Mouse (Mus musculus): ENCODE data around the gene Cga.

Gene Cga

GRCm38 (mm10) chr4:34893479-34893878, at the start of gene Cga:
Gene Cga (plus strand): TSS chr4:34893779.
- no peak for DNase-seq (ENCODE audit: low read depth)

DNA sequence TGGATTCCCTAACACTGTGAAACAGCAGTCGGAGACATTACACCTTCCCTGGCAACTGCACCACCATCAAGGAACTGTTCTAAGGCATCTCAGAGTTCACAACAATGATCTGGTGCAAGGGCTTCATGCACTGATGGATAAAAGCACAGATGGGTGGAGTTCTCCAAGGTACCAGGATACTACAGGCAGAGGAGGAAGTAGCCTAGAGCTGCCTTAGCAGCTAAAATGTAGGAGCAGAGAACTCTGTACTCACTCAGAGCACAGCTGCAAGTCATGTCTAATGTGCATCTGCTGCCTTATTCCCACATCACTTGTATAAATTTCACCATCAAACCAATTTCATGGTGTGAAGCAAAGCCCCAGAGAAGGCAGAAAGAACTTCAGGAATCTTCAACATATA, 49.7 kb upstream of the Cga start:
- DNase-seq (ENCODE audit: low read depth), result no peak

- no peak for DNase-seq (ENCODE audit: low read depth)
Measured at GRCm38 (mm10) chr4:34847679-34848309, 45.8 kb upstream of the Cga start.

DNA sequence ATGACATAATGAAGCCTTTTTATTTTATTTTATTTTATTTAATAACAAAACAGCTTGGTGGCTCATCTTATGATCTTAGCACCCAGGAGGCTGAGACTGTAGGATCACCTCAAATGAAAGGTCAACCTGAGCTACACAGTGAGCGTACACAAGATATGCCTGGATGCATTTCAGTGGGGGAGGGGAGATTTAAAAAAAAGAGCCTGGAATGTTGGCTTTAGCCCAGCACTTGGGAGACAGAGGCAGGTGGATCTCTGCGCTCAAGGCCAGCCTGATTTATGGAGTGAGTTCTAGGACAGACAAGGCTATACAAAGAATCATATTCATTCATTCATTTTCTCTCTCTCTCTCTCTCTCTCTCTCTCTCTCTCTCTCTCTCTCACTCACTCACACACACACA, 43.4 kb upstream of the Cga start:
- no peak for DNase-seq (ENCODE audit: low read depth)

- no peak for DNase-seq (ENCODE audit: low read depth)
Measured at GRCm38 (mm10) chr4:34852051-34852450, 41.5 kb upstream of the Cga start.

DNA sequence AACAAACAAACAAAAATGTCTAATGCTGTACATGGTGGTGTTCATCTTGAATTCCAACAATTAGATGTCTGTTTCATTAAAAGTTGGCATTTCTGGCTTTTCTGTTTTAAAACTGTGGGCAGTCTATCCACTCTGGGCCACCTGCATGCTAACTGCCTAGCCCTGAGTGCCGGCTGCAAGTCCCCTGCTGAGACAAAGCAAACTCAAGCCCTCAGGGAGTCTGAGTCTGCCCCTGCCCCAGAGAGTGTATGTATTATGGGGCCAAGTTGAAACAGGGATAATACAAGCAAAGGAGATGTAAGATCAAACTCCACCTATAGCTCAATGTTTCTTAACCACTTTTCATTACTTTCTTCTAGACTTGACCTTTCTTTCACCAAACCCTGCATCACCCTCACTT, 37.6 kb upstream of the Cga start:
- no peak for DNase-seq (ENCODE audit: low read depth)

GRCm38 (mm10) chr4:34858903-34859302, 34.7 kb upstream of the Cga start:
- DNase-seq (ENCODE audit: low read depth), result no peak

- no peak for DNase-seq (ENCODE audit: low read depth)
Measured at GRCm38 (mm10) chr4:34859416-34859815, 34.2 kb upstream of the Cga start.

DNA sequence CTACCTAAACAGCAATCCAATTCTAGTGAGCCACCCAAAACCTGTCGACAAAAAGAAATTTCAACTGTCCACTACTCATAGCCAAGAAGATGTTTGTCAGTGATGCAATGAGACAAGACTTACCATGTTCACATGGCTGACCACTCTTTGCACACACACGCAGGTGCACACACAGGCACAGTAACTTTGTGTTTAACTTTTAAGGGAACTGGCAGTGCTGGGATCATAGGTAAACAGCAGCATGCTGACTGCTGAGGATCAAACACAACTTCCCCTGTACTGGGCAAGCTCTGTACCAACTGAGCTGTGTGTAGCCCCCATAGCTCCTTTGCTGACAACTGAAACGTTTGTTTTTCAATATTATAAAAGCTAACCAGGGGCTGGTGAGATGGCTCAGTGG, 32.1 kb upstream of the Cga start:
- no peak for DNase-seq (ENCODE audit: low read depth)

GRCm38 (mm10) chr4:34869813-34870212, 23.8 kb upstream of the Cga start:
- DNase-seq (ENCODE audit: low read depth), result no peak

GRCm38 (mm10) chr4:34872896-34873495, 20.6 kb upstream of the Cga start:
- no peak for DNase-seq (ENCODE audit: low read depth)

DNA sequence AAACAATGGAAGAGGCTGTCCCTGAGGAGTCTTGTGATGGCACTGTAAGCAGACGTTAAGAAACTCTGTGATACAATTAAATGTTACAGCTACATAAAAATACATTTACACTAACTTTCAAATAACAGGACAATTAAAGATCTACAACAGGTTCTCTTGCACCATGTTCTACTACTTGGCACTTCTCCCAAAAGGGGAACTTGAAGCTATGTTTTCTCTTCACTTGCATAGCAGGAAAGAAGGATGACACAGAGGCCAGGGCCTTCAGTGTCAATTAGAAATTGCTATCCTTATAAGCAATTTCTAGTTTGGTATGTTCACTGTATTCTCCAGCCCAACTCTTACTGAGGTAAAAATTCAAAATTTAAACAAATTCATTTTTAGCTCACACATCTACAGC, 19.3 kb upstream of the Cga start:
- no peak for DNase-seq (ENCODE audit: low read depth)

DNA sequence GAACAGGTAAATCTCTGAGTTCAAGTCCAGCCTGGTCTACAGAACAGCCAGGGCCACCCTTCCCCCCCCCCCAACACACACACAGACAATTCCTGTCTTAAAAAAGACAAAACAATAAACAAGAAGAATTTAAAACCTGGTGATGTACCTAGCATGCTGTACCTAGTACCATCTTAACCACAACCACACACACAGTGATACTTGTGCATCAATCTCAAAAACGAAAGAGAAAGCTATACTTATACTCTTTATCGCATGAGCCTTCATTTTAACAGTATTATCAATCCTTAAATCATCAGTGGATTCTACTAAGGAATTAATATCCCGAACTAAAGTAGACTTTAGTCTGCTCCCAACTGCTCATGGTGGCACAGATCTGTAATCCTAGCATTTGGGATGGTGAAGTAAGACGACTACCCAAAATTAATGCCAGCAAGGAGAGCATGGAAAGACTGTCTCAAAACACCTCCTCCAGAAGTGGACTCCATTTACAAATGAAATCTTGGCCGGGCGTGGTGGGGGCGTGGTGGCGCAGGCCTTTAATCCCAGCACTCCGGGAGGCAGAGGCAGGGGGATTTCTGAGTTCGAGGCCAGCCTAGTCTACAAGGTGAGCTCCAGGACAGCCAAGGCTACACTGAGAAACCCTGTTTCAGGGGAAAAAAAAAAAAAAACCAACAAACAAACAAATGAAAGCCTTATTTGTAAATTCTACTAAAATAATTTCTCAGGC, 12.5 kb upstream of the Cga start:
- no peak for DNase-seq (ENCODE audit: low read depth)

DNA sequence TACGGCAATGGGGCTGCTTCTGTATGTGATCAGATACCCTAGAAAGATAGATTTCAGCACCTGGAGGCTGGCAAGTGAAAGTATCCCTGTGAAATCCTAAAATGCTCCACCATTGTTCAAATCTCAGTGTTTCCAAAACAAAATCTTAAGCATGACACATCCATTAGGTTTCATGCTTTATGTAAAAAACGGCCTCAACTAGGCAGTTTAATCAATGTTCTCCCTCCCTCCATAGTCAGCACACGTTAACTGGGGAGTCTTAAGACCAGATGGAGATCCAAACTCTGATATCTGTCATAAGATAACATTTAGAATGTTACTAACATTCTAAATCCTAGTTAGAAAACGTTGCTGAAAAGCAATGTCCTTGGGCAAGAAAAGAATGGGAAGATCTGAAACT, 11.7 kb upstream of the Cga start:
- no peak for DNase-seq (ENCODE audit: low read depth)

- DNase-seq (ENCODE audit: low read depth), result no peak
Measured at GRCm38 (mm10) chr4:34882291-34882769, 11.2 kb upstream of the Cga start.

DNA sequence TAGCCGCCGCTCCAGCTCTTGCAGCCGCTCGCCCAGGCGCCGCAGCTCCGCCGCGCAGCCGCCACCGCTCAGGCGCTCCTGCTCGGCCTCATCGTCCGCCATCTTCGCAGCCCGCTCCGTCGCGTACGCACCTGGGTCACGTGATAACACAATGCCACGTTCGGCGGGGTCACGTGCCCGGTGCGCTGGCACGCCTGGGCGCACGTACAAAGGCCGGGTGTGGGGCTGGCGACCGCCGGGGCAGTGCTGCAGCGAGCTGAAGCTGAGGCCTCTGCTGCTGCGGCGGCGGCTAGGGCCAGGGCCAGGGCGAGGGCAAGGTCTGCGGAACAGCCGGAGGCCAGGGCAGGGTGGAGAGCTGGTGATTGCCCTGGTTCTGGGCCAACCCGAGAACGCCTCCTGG, 10.8 kb upstream of the Cga start, which contains the start of gene Zfp292:
Zfp292 (minus strand) TSS at position 143 of the 400 bp plus-strand sequence.
- DNase-seq (ENCODE audit: low read depth), result peak; percentile 80

- DNase-seq (ENCODE audit: low read depth), result no peak
Measured at GRCm38 (mm10) chr4:34883366-34884029, 10.1 kb upstream of the Cga start.

DNA sequence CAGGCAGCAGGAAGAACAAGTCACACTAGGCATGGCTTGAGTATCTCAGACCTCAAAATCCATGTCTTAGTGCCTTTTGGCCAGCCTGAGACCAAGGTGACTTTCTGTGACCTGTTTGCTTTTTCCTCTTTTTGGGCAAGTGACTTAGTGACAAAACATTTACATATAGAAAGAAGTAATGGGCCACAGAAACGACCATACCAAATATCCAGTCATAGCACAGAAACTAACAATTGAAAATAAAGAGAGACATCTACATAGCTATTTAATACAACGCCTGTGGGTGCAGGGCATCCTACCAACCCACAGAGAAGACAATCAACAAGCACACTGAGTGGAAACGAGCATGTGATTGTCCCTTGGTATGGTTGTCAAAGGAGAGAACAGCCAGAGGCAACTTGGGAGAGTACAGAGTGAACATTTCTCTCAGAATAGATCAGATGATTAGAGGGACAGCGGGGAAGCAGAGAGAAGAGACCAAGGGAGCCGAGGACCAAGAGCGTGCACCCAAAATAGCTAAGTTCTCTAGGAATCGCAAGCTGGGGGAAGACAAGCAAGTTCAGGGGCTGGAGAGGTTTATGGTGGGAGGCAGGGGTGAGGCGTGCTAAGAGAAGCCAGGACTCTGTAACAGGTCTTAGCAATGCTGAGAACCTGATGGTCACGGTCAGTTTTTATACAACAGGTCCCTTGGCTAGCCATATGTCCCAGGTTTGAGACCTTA, 7.8 kb upstream of the Cga start:
- no peak for DNase-seq (ENCODE audit: low read depth)

GRCm38 (mm10) chr4:34886490-34887111, 7.0 kb upstream of the Cga start:
- no peak for DNase-seq (ENCODE audit: low read depth)

GRCm38 (mm10) chr4:34887295-34887694, 6.3 kb upstream of the Cga start:
- DNase-seq (ENCODE audit: low read depth), result no peak

DNA sequence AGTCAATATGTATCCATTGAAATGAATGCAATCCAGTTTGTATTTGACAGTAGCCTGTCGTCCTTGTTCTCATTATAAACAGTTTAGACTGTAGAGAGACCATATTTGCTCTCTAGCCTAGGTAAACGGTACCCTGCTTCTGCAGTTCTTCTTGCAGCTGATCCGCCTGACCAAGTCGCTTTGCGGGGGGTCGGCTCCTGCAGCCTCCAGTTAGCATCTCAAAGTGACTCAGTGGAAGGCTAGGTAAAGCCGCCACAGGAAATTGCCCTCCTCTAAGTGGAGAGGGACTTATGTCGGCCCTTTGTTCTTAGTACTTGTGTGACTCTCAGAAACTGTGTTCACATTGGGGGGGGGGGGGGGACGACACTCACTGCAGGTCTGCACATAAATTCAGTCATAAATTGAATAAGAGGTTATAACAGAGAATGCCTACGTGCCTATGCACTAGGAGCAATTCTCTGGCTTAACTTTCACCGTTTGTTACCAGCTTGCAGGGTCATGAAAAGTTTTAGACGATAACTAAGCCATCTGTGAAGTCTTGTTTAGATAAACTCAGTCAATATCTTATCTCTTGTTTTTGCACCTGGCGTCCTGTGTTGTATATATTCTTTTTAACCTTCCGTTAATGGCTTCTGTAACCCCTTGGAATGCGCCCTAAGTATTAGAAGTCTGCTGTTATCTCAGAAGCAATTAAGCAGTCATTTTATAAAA, 4.3 kb upstream of the Cga start:
- DNase-seq (ENCODE audit: low read depth), result no peak
